Mouse (Mus musculus) activated CD4-positive, CD25-positive, alpha-beta regulatory T cell, adult 4 months (primary cell): Measurements from ENCODE around the gene Sephs2. TPM values are rescaled to one million over a fixed set of nuclear protein-coding genes. Genes with fewer than 3 reads are reported as not detected.
A peak's percentile ranks its signal among the peaks of the same experiment; 100 is the strongest.
"Not testable (repeated sequence)": the region's sequence is repeated elsewhere in the genome, so short reads cannot be mapped to it uniquely, and the experiment has no call there.

Experiments
- ATAC-seq: one replicate; pipeline ENCODE4 v1.8.0; 2017
- polyA plus RNA-seq, 2 experiments: library from polyadenylated mRNA; unstranded; fragments of 100-300 nt; shearing (Covaris generic); gene quantifications; one replicate each; pipeline ENCODE4 v1.2.1; 2017

Gene Sephs2
- polyA plus RNA-seq, 2 experiments from 2014 or later, result 29.9 to 31.3 TPM

DNA sequence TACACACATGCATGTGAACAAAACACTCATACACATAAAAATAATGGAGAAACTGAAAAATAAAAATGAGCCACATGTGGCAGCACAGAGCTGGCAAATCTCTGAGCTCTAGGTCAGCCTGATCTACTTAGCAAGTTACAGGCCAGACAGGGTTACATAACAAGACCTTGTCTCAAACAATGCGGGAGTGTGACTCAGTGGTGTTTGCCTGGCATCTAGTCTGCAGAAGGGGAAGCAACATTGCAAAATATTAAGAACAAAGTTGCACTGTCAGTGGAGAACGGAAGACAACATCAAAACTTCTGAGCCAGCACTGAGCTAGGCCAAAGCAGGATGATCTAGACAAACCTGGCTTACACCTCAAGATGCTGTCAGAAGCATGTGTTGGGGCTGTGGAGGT lies 3.6 kb downstream of the Sephs2 start:
- no peak for ATAC-seq

GRCm38 (mm10) chr7:127263526-127263925 lies 10.3 kb downstream of the Sephs2 start:
- ATAC-seq, result no peak

GRCm38 (mm10) chr7:127262218-127262961 lies 11.5 kb downstream of the Sephs2 start:
- no peak for ATAC-seq

GRCm38 (mm10) chr7:127260309-127261111 lies 13.3 kb downstream of the Sephs2 start, which contains the start of gene Dctpp1:
TSS of gene Dctpp1 (minus strand) at chr7:127260709.
- ATAC-seq, result peak; percentile 99

DNA sequence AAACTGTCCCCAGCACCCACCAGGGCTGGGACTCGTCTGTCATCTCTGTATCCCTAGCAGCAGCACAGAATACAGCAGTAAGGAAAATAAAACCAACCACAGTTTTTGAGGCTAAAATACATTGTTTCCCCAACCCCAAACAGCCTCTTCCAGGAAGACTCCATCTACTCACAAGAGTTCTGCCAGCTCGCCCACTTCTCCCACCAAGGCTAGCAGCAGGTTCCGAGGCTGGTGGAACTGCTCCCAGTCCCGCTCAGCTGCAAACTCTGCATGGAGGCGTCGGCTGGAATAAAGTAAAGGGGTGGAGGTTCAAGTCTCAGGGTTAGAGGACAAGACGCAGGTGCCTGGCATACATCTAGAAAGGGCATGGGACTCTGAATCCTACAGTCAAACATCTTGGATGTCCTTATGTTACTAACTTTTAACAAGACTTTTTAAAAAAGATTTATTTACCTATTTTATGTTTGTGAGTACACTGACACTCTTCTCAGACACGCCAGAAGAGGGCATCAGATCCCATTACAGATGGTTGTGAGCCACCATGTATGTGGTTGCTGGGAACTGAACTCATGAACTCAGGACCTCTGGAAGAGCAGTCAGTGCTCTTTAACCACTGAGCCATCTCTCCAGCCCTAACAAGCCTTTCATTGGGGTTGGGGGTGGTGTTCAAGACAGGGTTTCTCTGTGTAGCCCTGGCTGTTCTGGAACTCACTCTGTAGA lies 14.5 kb downstream of the Sephs2 start:
- no peak for ATAC-seq

GRCm38 (mm10) chr7:127256518-127256917 lies 17.3 kb downstream of the Sephs2 start:
- ATAC-seq, result no peak

- ATAC-seq, result no peak
Observed at GRCm38 (mm10) chr7:127255965-127256364, 17.9 kb downstream of the Sephs2 start.

DNA sequence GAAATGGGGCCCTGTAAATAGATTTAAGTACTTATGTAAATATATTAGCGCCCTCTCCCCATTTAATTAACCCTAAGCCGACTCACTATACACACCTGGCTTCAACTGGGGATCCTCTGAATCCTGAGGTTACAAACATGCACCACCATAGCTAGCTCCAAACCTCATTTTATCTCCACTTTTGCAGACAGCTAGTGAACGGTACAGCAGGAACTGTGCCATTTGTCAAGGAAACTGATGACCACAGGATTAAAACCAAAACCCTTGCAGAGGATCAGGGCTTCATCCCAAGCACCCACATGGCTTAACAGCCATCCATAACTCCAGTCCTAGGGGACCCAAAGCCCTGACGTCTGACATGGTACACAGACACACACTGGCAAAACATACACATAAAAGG lies 18.8 kb downstream of the Sephs2 start:
- ATAC-seq, result no peak

GRCm38 (mm10) chr7:127253821-127254769 lies 19.8 kb downstream of the Sephs2 start:
- peak; percentile 87 for ATAC-seq

DNA sequence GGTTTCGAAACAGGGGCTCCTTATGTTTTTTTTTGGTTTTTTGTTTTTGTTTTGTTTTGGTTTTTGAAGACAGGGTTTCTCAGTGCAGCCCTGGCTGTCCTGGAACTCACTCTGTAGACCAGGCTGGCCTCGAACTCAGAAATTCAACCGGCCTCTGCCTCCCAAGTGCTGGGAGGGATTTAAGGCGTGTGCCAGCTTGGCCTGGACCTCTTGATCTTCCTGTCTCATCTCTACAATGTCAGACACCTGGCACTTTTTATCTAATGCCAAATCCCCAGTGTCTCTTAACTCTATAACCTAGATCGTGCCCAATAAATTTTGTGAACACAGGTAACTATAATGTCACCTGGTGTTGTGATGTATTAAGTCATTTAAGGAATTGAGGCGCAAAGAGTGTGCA lies 20.5 kb downstream of the Sephs2 start:
- no peak for ATAC-seq

DNA sequence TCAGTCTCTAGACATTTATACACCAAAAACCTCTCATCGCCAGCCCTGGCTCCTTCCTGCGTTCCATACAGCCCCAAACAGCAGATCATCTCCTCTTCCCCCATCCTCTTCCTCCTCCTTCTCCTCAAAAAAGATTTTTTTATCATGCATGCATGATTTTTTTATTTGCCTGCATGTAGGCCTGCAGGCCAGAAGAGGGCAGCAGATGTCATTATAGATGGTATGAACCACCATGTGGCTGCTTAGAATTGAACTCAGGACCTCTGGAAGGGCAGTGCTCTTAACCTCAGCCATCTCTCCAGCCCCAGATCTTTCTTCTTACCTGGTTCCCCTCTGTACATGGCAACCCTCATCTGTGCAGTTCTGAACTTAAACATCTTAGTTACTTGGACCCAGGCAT lies 21.4 kb downstream of the Sephs2 start:
- ATAC-seq, result no peak

- not testable (repeated sequence) for ATAC-seq
Observed at GRCm38 (mm10) chr7:127250511-127250910, 23.3 kb downstream of the Sephs2 start.

DNA sequence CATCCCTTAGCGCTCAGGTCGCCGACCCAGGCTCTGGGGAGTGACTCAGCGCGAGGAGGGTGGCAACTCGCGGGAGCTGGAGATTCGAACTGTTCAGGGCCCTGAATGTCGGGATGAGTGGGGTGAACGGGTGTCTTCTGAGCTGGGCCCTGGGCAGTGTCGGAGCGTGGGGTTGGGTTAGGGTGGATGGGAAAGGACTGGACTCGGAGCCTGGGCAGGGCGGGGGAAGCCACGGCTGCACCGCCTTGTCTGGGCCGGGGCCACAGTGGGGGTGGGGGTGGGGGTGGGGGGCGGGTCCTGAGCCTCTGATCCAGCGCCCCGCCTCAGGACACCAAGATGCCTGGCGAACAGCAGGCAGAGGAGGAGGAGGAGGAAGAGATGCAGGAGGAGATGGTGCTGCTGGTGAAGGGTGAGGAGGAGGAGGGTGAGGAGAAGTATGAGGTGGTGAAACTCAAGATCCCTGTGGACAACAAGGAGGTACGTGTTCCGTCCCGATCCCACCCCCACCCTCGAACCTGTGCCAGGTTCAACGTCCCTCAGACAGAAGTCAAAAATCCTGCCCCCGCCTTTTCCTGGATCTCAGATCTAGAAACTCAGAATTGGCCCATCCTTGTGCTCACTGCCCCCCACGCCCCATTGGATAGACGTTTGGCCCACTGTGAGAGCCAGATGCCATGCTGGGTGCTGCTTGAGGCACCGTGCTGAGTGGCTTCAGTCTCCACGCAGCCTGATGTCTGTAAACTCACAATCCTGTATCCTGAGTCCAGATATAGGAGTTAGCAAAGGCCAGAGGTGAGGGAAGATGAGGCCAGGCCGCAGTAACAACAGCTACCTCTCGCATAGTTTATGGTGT lies 29.0 kb downstream of the Sephs2 start:
- no peak for ATAC-seq

DNA sequence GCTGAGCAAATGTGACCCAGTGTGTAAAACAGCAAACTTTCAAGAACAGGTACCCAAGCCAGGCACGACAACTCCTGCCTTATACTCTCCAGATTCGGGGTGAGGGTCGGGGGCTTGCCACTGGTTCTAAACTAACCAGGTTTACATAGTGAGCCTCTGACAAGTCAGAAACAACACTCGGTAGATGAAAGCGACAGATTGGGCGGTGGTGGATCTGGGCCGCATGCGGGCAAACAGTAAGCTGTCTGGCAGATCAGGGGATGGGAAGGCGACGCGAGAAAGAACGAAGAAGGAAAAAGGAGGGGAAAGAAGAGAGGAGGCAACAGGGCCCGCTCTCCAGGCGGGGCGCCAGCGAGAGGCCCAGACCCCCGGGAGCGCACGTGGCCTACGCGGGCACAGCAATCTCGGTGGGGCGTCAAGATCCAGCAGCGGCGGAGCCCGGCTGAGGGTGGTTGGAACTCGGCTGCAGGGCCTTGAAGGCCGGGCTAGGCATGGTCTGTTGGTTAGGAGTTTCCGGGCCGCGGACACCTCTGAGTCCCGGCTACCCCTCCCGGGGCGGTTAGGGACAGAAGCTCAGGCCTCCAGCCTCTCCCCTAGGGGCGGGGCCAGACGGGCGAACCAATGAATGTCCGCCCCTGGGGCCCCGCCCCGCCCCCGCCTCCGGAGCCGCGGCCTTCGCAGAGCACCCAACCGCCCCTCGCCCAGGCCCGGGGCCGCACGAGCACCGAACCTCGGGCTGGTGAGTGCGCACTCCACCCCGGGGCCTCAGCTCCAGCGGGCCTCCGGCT lies 29.8 kb downstream of the Sephs2 start, which contains the start of gene Zfp771:
Zfp771 (plus strand) TSS at position 405 of the 788 bp plus-strand sequence.
- ATAC-seq, result peak; percentile 79

DNA sequence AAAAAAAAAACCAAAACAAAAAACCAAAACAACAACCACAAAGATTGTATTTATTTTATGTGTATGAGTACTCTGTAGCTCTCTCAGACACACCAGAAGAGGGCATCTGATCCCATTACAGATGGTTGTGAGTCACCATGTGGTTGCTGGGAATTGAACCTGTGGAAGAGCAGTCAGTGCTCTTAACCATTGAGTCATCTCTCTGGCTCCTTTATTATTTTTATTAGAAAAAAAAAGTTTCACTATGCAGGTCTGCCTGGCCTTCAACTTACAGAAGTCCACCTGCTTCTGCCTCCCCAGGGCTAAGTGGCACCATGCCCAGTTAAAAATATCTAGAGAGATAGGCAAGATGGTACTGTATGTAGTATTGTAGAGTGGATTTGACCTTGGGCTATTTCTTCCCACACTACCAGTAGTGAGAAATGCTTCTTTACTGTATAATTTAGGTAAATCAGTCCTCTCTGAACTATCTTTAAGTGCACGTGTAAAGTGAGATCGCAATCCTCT lies 30.4 kb downstream of the Sephs2 start:
- ATAC-seq, result no peak

DNA sequence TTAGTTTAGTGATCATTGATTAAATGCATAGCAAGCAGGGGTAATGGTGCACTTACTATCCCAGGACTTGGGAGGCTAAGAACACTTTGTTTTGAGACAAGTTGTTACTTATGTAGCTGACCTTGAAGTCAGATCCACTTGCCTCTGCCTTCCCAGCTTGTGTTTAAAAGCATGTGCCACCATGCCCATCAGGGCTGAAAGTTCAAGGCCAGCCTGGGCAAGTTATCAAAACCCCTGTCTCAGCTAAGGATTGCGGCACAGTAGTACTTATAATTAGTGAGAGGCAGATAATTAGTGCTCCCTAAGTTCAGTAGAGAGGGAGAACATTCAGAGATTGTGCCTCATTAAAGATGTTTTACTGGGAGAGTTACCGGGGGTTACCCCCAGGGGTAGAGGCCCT lies 39.1 kb downstream of the Sephs2 start:
- no peak for ATAC-seq

DNA sequence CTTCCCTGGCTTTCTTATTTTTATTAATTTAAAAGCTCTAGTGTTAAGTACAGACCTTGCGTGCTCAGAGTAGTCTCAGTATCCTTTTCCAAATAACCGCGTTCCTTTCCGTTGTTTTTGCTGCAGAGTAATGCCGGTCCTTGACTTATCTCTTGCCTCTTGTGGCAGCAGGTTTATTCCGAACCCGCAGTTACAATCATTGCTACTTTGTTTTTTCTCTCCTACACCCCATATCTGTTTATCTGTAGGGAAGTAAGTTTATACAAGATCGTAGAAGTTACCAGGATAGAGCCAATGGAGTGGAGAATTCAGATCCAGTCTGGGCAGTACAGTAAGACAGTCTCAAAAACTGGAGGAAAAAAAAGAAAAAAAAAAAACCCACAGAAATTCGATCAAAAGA lies 40.1 kb downstream of the Sephs2 start:
- ATAC-seq, result no peak

GRCm38 (mm10) chr7:127233368-127233749 lies 40.5 kb downstream of the Sephs2 start:
- no peak for ATAC-seq

DNA sequence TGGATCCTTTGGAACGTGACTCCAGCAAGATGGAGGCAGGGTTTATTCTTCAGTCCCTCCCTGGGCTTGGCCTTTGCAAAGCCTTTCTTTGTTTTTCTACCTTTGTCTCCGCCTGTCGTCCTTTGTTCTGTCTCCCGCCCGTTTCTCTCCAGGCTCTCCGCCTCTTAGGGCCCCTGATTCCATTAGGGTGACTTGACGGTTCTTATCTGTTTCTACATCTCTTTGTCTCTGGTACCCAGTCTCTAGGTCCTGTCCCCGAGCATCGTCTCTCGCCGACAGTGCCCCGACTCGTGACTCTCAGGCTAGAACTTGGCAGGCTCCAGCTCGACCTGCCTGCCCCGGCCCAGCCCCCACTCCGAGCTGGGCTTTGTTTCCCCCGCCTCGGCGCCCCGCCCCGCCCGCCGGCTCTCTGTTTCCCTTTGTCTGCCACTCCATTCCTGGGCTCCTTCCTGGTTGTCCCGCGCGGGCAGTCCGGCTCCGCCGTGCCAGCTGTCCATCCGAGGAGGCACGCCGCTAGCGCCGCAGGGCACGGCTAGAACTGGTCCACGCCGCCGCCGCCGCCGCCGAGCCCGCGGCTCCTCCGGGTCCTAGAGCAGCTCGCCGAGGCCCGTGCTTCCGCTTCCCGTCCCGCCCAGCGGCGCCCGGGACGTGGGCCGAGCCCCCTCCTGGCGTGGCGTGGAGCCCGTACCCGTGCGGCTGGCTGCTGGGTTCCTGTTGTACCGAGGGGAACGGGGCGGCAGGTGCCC lies 41.1 kb downstream of the Sephs2 start, which contains the start of the genes Zfp553 and Sept1:
Zfp553 (plus strand) TSS at position 440 of the 746 bp plus-strand sequence.
Sept1 (minus strand) TSS at position 509 of the 746 bp plus-strand sequence.
- ATAC-seq, result peak; percentile 79
